Mouse (Mus musculus) spleen, adult 2 months (tissue): ENCODE results near the gene Med22.

ENCODE experiments used
- CTCF ChIP-seq: fragments of 200-500 bp; IDR thresholded peaks from 2 replicates; pipeline ENCODE4 v1.5.1; 2011; ENCODE audit warnings: mild to moderate bottlenecking, inconsistent platforms; ENCODE audit not compliant: insufficient read depth, insufficient read length, insufficient replicate concordance; ENCODE audit errors: extremely low read depth
- POLR2A ChIP-seq: fragments of 200-500 bp; IDR thresholded peaks from 2 replicates; pipeline ENCODE4 v1.6.1; 2011; ENCODE audit warnings: low read depth, low read length, inconsistent platforms

GRCm38 (mm10) chr2:26927745-26928476 is 17.4 kb upstream of the Med22 start:
- no peak for TF ChIP-seq CTCF
- TF ChIP-seq POLR2A: no peak
